Mouse (Mus musculus) macrophage (primary cell): ENCODE results near the gene Otud7a. TPM values are rescaled to one million over a fixed set of nuclear protein-coding genes. Genes with fewer than 3 reads are reported as not detected.
"Not testable (repeated sequence)": the region's sequence is repeated elsewhere in the genome, so short reads cannot be mapped to it uniquely, and the experiment has no call there.

ENCODE experiments used
- H3K27ac ChIP-seq: fragments of 350-480 bp; formaldehyde crosslinking; 2 replicates; pipeline ENCODE4 v1.9.0; 2021
- H3K36me3 ChIP-seq: fragments of 350-480 bp; formaldehyde crosslinking; 2 replicates; pipeline ENCODE4 v1.9.0; 2021; ENCODE audit errors: inconsistent target
- H3K4me3 ChIP-seq: fragments of 350-480 bp; formaldehyde crosslinking; 2 replicates; pipeline ENCODE4 v1.9.0; 2021; ENCODE audit errors: inconsistent target
- H3K79me2 ChIP-seq: fragments of 350-480 bp; formaldehyde crosslinking; 2 replicates; pipeline ENCODE4 v1.9.0; 2021; ENCODE audit errors: inconsistent target
- WGBS: methylation state at CpG from one replicate; pipeline ENCODE4 v1.1.7; 2026; ENCODE audit warnings: inconsistent platforms; ENCODE audit not compliant: missing documents; 5-methylcytosine and 5-hydroxymethylcytosine counted together
- polyA plus RNA-seq: library from polyadenylated mRNA; stranded (reverse); fragments of 250-400 nt; gene quantifications from 3 replicates; pipeline ENCODE4 v1.2.4, GENCODE M21; 2018; ENCODE audit warnings: inconsistent platforms

The Otud7a gene
- polyA plus RNA-seq, 1 experiment from 2014 or later: not detected

- no peaks in the 10 kb centered on the region for H3K36me3 ChIP-seq
- H3K4me3 ChIP-seq: no peak overlapping the region
- no peak overlapping the region for H3K27ac ChIP-seq
- no peaks in the 10 kb centered on the region for H3K79me2 ChIP-seq
- WGBS: 89% methylated on average over 1 of the region's 1 CpGs
Measured at GRCm38 (mm10) chr7:63604827-63605226, 160.3 kb downstream of the Otud7a start.

DNA sequence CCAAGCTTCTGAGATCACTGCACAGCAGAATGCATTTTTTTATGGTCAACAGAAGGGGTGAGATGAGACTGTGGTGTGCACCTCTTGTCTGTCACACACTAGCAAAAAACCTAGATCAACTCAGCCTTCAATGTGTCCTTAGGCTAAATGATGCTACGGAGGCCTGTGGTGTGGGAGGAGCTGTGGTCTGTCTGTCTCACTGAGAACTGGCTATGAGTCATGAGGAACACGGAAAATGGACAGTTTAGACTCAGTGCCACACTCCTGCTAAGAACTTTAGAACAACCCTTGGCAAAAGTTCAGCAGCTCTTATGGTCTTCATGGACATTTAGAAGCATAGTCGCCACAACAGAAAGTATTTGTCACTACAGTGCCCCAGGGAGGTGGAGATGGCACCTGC is 172.5 kb downstream of the Otud7a start:
- 84% methylated on average over 3 of the region's 3 CpGs for WGBS
- Histone ChIP-seq H3K79me2 (no peaks in the 10 kb centered on the region), H3K4me3 (no peak overlapping the region), H3K27ac (no peak overlapping the region), H3K36me3 (no peaks in the 10 kb centered on the region)

DNA sequence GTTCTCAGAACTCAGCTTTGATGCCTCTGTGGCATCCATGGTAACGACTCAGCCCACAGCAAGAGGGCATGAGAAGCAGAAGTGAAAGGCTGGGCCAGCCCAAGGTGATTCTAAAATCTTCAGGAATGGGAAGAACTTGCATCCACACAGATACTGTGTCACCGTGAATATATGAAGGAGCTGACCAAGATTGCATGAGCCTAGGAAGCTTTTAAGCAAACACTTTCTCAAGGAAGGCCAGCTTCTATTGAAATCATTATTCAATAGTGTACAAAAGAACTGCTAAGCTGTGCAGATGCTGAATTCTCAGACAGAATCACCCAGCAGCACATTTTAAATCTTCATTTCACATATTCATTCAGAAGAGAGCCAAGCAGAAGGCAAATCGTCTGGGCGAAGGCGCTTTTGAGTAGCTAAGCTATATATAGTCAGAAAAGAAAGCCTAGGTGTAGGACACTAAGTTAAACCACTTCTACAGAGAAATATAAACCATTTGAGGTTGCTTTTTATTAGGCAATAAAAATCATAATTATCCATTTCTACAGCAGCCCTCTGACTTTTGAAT is 176.3 kb downstream of the Otud7a start:
- H3K36me3 ChIP-seq: no peaks in the 10 kb centered on the region
- no peaks in the 10 kb centered on the region for H3K79me2 ChIP-seq
- H3K4me3 ChIP-seq: no peak overlapping the region
- H3K27ac ChIP-seq: no peak overlapping the region
- 79% methylated on average over 5 of the region's 5 CpGs for WGBS

DNA sequence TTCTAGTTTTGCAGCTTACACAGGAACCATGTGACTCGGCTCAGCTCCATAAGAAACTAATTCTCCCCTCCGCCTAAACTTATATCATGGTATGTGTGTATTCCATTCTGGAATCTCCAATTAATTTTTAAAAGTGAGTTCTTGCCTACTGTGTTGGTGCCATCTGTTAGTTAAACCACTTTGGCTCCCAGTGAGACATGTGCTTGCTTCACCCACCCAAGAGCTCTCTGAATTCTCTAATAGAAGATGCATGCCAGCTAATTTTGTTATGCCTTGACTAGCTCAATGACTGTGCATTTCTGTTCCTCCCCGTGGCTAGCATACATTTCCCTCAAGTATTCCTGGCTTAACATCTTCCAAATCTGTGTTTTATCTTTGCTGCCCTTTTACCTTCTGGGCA is 193.1 kb downstream of the Otud7a start:
- Histone ChIP-seq H3K79me2 (no peaks in the 10 kb centered on the region), H3K36me3 (no peaks in the 10 kb centered on the region), H3K27ac (no peak overlapping the region), H3K4me3 (no peak overlapping the region)
- WGBS: 67% methylated on average over 3 of the region's 3 CpGs

- Histone ChIP-seq H3K27ac (no peak overlapping the region), H3K36me3 (no peaks in the 10 kb centered on the region), H3K4me3 (no peak overlapping the region), H3K79me2 (no peaks in the 10 kb centered on the region)
- 80% methylated on average over 1 of the region's 1 CpGs for WGBS
Measured at GRCm38 (mm10) chr7:63644002-63644401, 199.5 kb downstream of the Otud7a start.

DNA sequence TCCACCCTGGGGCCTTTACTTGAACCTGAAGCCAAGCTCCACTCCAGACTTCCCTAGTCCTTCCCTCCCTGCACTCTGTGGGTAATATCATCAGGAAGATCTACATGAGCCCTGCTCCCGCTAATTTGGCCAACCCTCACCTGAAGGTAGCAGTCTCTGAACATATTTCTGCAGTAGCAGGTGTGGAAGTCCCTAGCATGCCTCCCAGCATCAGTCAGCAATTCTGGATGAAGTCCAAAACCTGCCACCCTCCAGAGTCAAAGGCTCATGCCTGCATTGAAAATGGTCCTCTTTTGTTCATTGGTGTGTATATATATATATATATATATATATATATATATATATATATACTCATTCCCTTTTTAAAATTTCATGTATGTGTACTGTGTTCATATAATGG is 202.6 kb downstream of the Otud7a start:
- H3K79me2 ChIP-seq: no peaks in the 10 kb centered on the region
- no peak overlapping the region for H3K4me3 ChIP-seq
- no peak overlapping the region for H3K27ac ChIP-seq
- no peaks in the 10 kb centered on the region for H3K36me3 ChIP-seq
- WGBS: 88% methylated on average over 1 of the region's 1 CpGs

DNA sequence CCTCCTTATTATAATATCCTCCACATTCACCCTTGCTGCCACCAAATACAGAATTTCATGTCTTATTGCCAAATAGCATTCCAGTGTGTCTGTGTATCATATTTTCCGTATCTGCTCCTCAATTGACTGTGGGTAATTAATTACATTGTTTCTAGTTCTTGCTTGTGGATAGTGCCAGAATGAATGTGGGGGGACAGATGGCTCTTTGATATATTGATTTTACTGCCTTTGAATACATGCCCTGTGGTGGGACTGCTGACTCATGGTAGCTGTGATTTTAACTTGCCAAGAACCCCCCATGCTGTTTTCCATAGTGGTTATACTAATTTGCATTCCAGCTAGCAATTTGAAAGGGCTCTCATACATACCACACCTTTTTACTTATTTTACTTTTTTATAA is 215.7 kb downstream of the Otud7a start:
- no peaks in the 10 kb centered on the region for H3K36me3 ChIP-seq
- no peak overlapping the region for H3K4me3 ChIP-seq
- no peak overlapping the region for H3K27ac ChIP-seq
- WGBS: 88% methylated on average over 1 of the region's 1 CpGs
- H3K79me2 ChIP-seq: no peaks in the 10 kb centered on the region

DNA sequence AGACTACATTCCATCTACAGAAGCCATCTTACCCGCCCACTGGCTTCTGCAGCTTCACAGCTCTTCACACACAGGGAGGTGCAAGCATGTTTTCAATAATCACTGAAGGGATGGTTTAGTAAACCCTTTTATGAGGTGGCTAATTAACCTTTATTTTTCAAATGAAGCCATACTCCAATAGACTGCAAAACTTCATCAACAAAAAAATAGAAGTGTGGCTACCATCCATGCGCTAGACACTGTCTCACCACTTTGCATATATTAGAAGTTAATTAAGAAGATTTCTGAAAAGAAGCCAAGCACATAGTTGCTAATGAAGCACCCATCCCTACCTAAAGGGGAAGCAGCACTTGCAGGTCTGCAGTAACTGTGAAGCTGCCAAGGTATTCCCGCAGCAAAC is 218.2 kb downstream of the Otud7a start:
- Histone ChIP-seq H3K4me3 (no peak overlapping the region), H3K79me2 (no peaks in the 10 kb centered on the region), H3K36me3 (no peaks in the 10 kb centered on the region), H3K27ac (no peak overlapping the region)
- 91% methylated on average over 3 of the region's 3 CpGs for WGBS

- H3K79me2 ChIP-seq: no peaks in the 10 kb centered on the region
- 96% methylated on average over 3 of the region's 3 CpGs for WGBS
- H3K36me3 ChIP-seq: no peaks in the 10 kb centered on the region
- no peak overlapping the region for H3K27ac ChIP-seq
- no peak overlapping the region for H3K4me3 ChIP-seq
Measured at GRCm38 (mm10) chr7:63665496-63665895, 220.9 kb downstream of the Otud7a start.

GRCm38 (mm10) chr7:63667986-63668741 is 223.6 kb downstream of the Otud7a start:
- WGBS: 91% methylated on average over 15 of the region's 15 CpGs
- no peak overlapping the region for H3K27ac ChIP-seq
- no peaks in the 10 kb centered on the region for H3K79me2 ChIP-seq
- H3K36me3 ChIP-seq: no peaks in the 10 kb centered on the region
- no peak overlapping the region for H3K4me3 ChIP-seq

DNA sequence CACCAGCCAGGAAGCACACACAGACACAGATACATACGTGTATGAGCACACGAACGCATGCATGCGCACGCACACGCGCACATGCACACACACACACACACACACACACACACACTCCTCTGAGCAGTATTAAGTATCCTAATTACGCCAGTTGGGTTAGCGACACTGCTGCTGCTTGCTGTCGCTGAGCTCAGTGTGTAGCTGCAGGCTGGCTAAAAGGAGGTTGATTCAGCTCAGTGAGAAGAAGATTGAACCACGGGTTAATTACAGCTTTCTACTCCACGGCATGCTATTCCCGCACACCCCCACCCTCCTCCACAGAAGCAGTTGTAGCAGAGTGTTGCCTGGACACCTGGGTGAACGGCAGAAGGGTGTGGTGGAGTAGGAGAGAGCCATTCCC is 224.4 kb downstream of the Otud7a start:
- Histone ChIP-seq H3K27ac (no peak overlapping the region), H3K4me3 (no peak overlapping the region), H3K36me3 (no peaks in the 10 kb centered on the region), H3K79me2 (no peaks in the 10 kb centered on the region)
- WGBS: 84% methylated on average over 14 of the region's 14 CpGs

DNA sequence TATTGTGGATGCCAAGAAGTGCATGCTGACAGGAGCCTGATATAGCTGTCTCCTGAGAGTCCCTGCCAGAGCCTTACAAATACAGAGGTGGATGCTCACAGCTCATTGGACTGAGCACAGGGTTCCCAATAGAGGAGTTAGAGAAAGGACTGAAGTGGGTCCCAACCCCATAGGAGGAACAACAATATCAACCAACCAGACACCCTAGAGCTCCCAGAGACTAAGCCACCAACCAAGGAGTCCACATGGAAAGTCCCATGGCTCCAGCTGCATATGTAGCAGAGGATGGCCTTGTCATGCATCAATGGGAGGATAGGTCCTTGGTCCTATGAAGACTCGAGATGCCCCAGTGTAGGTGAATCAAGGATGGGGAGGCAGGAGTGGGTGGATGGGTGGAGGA is 226.4 kb downstream of the Otud7a start:
- H3K27ac ChIP-seq, H3K36me3 ChIP-seq, H3K4me3 ChIP-seq, H3K79me2 ChIP-seq: not testable (repeated sequence)
- 75% methylated on average over 1 of the region's 1 CpGs for WGBS

- Histone ChIP-seq H3K79me2 (no peaks in the 10 kb centered on the region), H3K27ac (no peak overlapping the region), H3K4me3 (no peak overlapping the region), H3K36me3 (no peaks in the 10 kb centered on the region)
- 31% methylated on average over 3 of the region's 3 CpGs for WGBS
Measured at GRCm38 (mm10) chr7:63671904-63672303, 227.4 kb downstream of the Otud7a start.

DNA sequence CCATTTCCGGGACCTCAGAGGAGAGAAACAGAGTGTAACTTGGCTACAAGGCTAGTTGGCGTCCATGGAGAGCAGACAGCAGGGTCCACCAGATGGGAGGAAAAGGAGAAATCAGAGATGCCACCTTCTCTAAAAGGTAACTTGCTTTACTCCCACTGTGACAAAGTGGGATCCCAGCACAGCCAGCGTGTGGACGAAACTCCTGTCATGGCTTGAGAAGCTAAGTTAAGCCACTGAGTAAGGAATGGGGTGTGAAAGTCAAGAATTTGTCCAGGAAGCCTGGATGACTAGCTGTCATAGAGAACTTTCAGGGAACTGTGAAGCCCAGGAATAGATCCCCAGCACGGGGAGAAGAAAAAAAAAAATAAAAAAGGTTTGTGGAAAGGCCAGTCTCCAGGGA is 232.1 kb downstream of the Otud7a start:
- Histone ChIP-seq H3K4me3 (no peak overlapping the region), H3K79me2 (no peaks in the 10 kb centered on the region), H3K27ac (no peak overlapping the region), H3K36me3 (no peaks in the 10 kb centered on the region)
- WGBS: 85% methylated on average over 5 of the region's 5 CpGs

GRCm38 (mm10) chr7:63677149-63677548 is 232.6 kb downstream of the Otud7a start:
- H3K4me3 ChIP-seq: no peak overlapping the region
- H3K36me3 ChIP-seq: no peaks in the 10 kb centered on the region
- WGBS: 22% methylated on average over 2 of the region's 2 CpGs
- H3K27ac ChIP-seq: no peak overlapping the region
- no peaks in the 10 kb centered on the region for H3K79me2 ChIP-seq

DNA sequence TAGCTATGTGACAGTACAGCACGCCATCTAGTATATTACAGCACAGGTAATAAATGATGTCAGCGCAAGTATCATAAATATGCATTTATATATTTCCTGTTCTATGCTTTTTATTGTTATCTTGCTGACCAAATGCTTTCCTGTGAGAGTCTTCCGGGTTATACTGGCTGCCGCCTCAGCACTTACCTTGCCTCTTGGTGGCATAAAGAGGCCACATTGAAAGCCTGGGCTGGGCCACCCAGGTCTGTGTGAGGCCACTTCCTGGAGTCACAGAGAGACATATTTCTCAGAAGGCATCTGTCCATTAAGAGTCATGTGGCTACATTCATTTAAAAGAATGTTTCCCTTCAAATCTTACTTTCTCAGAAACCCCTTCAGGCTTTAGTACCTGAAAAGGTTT is 242.5 kb downstream of the Otud7a start:
- H3K79me2 ChIP-seq: no peaks in the 10 kb centered on the region
- H3K27ac ChIP-seq: no peak overlapping the region
- 79% methylated on average over 4 of the region's 4 CpGs for WGBS
- no peaks in the 10 kb centered on the region for H3K36me3 ChIP-seq
- H3K4me3 ChIP-seq: no peak overlapping the region
